Mouse (Mus musculus): ENCODE data around the gene Olfr449. TPM values are rescaled to one million over a fixed set of nuclear protein-coding genes. Genes with fewer than 3 reads are reported as not detected.

The Olfr449 gene
- total RNA-seq (2022) = not detected

- no peak for DNase-seq (ENCODE audit: low spot score in 2 of 2)
These were observed at the start of gene Olfr449 for GRCm38 (mm10) chr6:42834084-42834483. Gene Olfr449, plus strand, starts transcription at chr6:42834384.

- no peak for DNase-seq (ENCODE audit: low spot score in 2 of 2)
These were observed 49.4 kb upstream of the Olfr449 start, which contains the start of gene Olfr452 for GRCm38 (mm10) chr6:42784793-42785192. Gene Olfr452, plus strand, starts transcription at chr6:42785093.

GRCm38 (mm10) chr6:42790247-42790948 is 43.8 kb upstream of the Olfr449 start:
- no peak for DNase-seq (ENCODE audit: low spot score in 2 of 2)

GRCm38 (mm10) chr6:42790949-42791556 is 43.1 kb upstream of the Olfr449 start:
- DNase-seq (ENCODE audit: low spot score in 2 of 2) = no peak

- DNase-seq (ENCODE audit: low spot score in 2 of 2) = no peak
These were observed 39.2 kb upstream of the Olfr449 start for GRCm38 (mm10) chr6:42794982-42795381.

GRCm38 (mm10) chr6:42811639-42812038 is 22.5 kb upstream of the Olfr449 start, which contains the start of gene Olfr450:
Gene Olfr450, plus strand, starts transcription at chr6:42811939.
- DNase-seq (ENCODE audit: low spot score in 2 of 2) = no peak

GRCm38 (mm10) chr6:42860222-42860819 is 26.1 kb downstream of the Olfr449 start:
- peak in 1 of 2 experiments; percentile 11 for DNase-seq (ENCODE audit: low spot score in 2 of 2)

GRCm38 (mm10) chr6:42869695-42870094 is 35.5 kb downstream of the Olfr449 start:
- no peak for DNase-seq (ENCODE audit: low spot score in 2 of 2)

- DNase-seq (ENCODE audit: low spot score in 2 of 2) = peak in 1 of 2 experiments; percentile 5
These were observed 42.1 kb downstream of the Olfr449 start for GRCm38 (mm10) chr6:42876323-42876722.

Other genes starting within 250 kb of the Olfr449 start
- not detected for gene Tcaf3, start 236.7 kb upstream of the Olfr449 start, total RNA-seq (2022)
- 1 to 10 TPM in 1 of 4 experiments, under 1 TPM in 3; 0.74 to 1.1 (median 0.89) TPM for gene Tcaf2, start 189.1 kb upstream of the Olfr449 start, total RNA-seq (2022)
- gene Tcaf1, start 124.3 kb upstream of the Olfr449 start, total RNA-seq (2022) = 100 to 1,000 TPM; 192 to 236 (median 213) TPM
- not detected for gene Olfr453, start 95.0 kb upstream of the Olfr449 start, total RNA-seq (2022)
- not detected for gene Olfr38, start 78.0 kb upstream of the Olfr449 start, total RNA-seq (2022)
- not detected for gene Olfr452, start 49.3 kb upstream of the Olfr449 start, total RNA-seq (2022)
- not detected for gene Olfr450, start 22.4 kb upstream of the Olfr449 start, total RNA-seq (2022)
- not detected for gene Olfr448, start 56.1 kb downstream of the Olfr449 start, total RNA-seq (2022)
- gene Olfr447, start 74.5 kb downstream of the Olfr449 start, total RNA-seq (2022) = not detected
- gene Olfr446, start 87.0 kb downstream of the Olfr449 start, total RNA-seq (2022) = under 1 TPM in 1 of 4 experiments, not detected in 3; 0.43 TPM
- not detected for gene Olfr444, start 114.7 kb downstream of the Olfr449 start, total RNA-seq (2022)

All from layer of hippocampus, adult 8-10 months (tissue).